Mouse (Mus musculus) spleen, adult 12 weeks (tissue): ENCODE data around the gene Timm9.
"Not testable (repeated sequence)": the region's sequence is repeated elsewhere in the genome, so short reads cannot be mapped to it uniquely, and the experiment has no call there.

ENCODE experiments used
- DNase-seq: peaks from one replicate; pipeline ENCODE4 v3.0.0; 2022; ENCODE audit warnings: low spot score

Timm9 gene

DNA sequence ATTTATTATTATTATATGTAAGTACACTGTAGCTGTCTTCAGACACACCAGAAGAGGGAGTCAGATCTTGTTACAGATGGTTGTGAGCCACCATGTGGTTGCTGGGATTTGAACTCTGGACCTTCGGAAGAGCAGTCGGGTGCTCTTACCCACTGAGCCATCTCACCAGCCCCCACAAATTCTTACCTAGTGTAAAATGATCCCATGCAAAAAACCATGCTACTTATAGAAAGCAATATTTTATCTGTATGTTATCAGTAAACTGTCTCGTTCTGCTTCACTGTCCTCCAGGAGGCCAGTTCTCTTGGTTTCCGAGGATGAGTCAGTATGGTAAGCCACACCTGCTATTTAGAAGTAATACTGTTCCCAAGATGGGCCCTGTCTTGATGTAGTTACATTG is 32.2 kb downstream of the Timm9 start:
- DNase-seq, result not testable (repeated sequence)

DNA sequence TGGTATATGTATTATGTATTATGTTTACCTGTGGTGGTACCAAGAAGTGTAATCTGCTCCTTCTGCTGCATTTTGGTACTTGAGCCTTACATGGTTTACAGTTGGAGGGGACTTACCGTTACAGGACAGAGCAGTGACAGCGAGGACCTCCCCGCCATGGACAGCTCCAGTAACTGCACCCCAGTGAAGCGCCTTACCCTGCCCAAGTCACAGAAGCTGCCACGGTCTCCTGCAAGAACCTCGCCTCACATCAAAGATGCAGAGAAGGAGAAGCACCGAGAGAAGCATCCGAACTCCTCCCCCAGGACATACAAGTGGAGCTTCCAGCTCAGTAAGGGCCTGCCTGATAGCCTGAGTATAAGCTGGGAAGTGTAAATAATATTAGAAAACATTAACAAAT is 50.2 kb downstream of the Timm9 start:
- no peak for DNase-seq
